Mouse (Mus musculus): Measurements from ENCODE around the gene Sgsm2. TPM values are rescaled to one million over a fixed set of nuclear protein-coding genes. Genes with fewer than 3 reads are reported as not detected.
"Not testable (repeated sequence)": the region's sequence is repeated elsewhere in the genome, so short reads cannot be mapped to it uniquely, and the experiment has no call there.

Sgsm2 gene
- polyA plus RNA-seq, 1 experiment from 2014 or later, result 7.3 TPM

- peaks cover 51% of the 10 kb centered on the region for H3K36me3 ChIP-seq
- no peak overlapping the region for H3K9ac ChIP-seq
- 19% methylated on average over 1 of the region's 1 CpGs for whole genome bisulfite sequencing
- ATAC-seq (replicated peaks; ENCODE audit: low FRiP score), result no peak
- H3K27ac ChIP-seq, result no peak overlapping the region
- peaks cover 7% of the 10 kb centered on the region for H3K4me1 ChIP-seq
- H3K4me3 ChIP-seq (replicated peaks), result no peak overlapping the region
- no peak overlapping the region for H3K4me2 ChIP-seq
- no peaks in the 10 kb centered on the region for H3K27me3 ChIP-seq
- no peaks in the 10 kb centered on the region for H3K9me3 ChIP-seq (replicated peaks)
These were observed 75.4 kb downstream of the Sgsm2 start for GRCm38 (mm10) chr11:74821463-74821862.

DNA sequence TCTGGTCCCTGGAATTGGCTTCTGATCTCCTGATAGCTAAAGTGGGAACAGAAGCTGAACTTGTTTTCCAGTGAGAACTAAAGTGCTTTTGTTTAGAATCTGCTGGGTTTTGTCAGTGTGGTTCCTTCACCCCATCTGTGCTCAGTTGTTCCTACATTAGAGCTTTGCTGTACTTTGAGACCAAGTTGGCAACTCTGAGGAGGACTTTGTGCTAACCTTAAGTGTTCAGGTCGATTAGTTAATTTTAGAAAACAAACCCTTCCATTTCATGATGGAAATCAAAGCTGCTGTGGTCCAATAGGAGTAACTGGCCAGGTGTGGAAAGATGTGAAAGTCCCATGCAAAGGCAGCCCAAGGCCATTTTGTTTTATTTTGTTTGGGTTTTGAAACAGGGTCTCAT is 75.9 kb downstream of the Sgsm2 start:
- no peak overlapping the region for H3K27ac ChIP-seq
- WGBS, result 80% methylated on average over 1 of the region's 1 CpGs
- no peak overlapping the region for H3K4me2 ChIP-seq
- no peak overlapping the region for H3K4me3 ChIP-seq (replicated peaks)
- ATAC-seq (replicated peaks; ENCODE audit: low FRiP score), result no peak
- H3K4me1 ChIP-seq, result peaks cover 1% of the 10 kb centered on the region
- no peak overlapping the region for H3K9ac ChIP-seq
- H3K36me3 ChIP-seq, result peaks cover 56% of the 10 kb centered on the region
- H3K9me3 ChIP-seq (replicated peaks), result no peaks in the 10 kb centered on the region
- no peaks in the 10 kb centered on the region for H3K27me3 ChIP-seq

DNA sequence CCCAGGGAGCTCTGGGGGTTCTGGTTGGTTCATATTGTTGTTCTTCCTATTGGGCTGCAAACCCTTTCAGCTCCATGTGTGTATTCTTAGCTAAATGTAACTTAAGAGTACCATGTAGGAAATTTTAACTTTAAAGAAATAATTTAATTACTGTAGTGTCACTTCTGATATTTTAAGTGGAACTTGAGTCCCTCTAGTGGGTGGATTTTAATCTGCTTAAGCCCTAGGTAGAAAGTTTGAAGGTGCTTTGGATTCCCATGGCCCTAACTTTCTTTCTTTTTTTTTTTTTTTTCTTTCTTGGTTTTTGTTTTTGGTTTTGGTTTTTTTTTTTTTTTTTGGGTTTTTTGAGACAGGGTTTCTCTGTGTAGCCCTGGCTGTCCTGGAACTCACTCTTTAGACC is 81.1 kb downstream of the Sgsm2 start:
- no peak for ATAC-seq (replicated peaks; ENCODE audit: low FRiP score)
- Histone ChIP-seq H3K9me3 (replicated peaks) (no peaks in the 10 kb centered on the region), H3K27me3 (no peaks in the 10 kb centered on the region), H3K36me3 (peaks cover 71% of the 10 kb centered on the region), H3K27ac (no peak overlapping the region), H3K4me3 (replicated peaks) (no peak overlapping the region), H3K4me2 (no peak overlapping the region), H3K9ac (no peak overlapping the region), H3K4me1 (peaks cover 5% of the 10 kb centered on the region)

DNA sequence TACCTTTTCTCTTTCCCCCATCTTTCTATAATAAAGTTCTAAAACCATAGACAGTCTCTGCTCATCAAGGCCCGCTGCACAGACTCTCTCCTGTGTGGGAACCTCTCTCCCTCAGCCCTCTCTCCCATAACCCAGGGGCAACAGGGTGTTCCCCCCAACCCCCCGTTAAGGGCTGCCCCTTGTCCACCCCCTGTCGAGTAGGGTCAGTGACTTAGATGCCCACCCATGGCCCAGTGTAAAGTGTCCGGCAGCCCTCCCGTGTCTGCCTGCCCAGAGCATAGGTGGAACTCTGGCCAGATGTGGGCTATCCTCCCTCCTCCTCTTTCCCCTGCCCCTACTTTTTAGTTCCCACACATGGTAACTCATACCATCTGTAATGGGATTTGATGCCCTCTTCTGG is 85.3 kb downstream of the Sgsm2 start:
- WGBS, result 31% methylated on average over 5 of the region's 5 CpGs

GRCm38 (mm10) chr11:74811027-74811426 is 85.8 kb downstream of the Sgsm2 start:
- Histone ChIP-seq H3K27ac (peak overlapping the region; percentile 84), H3K4me2 (0 out of 2 replicates have a peak overlapping the region, but pooled peaks have one; percentile 16), H3K36me3 (peaks cover 71% of the 10 kb centered on the region)
- H3K4me3 ChIP-seq (replicated peaks); H3K9me3 ChIP-seq (replicated peaks); H3K9ac ChIP-seq; H3K4me1 ChIP-seq; H3K27me3 ChIP-seq: not testable (repeated sequence)
- ATAC-seq (replicated peaks; ENCODE audit: low FRiP score), result peak; percentile 90
- WGBS, result 36% methylated on average over 3 of the region's 3 CpGs

More for the DNA sequence above, 85.3 kb downstream of the Sgsm2 start:
- Histone ChIP-seq H3K9ac (no peak overlapping the region), H3K4me1 (peaks cover 5% of the 10 kb centered on the region), H3K9me3 (replicated peaks) (no peaks in the 10 kb centered on the region), H3K36me3 (peaks cover 71% of the 10 kb centered on the region), H3K27me3 (no peaks in the 10 kb centered on the region), H3K4me3 (replicated peaks) (no peak overlapping the region), H3K27ac (peak overlapping the region; percentile 84), H3K4me2 (0 out of 2 replicates have a peak overlapping the region, but pooled peaks have one; percentile 16)
- peak; percentile 73 for ATAC-seq (replicated peaks; ENCODE audit: low FRiP score)

- H3K9ac ChIP-seq, result no peak overlapping the region
- no peaks in the 10 kb centered on the region for H3K27me3 ChIP-seq
- H3K4me3 ChIP-seq (replicated peaks), result no peak overlapping the region
- no peak for ATAC-seq (replicated peaks; ENCODE audit: low FRiP score)
- H3K4me1 ChIP-seq, result peaks cover 5% of the 10 kb centered on the region
- no peak overlapping the region for H3K4me2 ChIP-seq
- no peaks in the 10 kb centered on the region for H3K9me3 ChIP-seq (replicated peaks)
- peaks cover 73% of the 10 kb centered on the region for H3K36me3 ChIP-seq
- no peak overlapping the region for H3K27ac ChIP-seq
These were observed 86.7 kb downstream of the Sgsm2 start for GRCm38 (mm10) chr11:74810134-74810533.

DNA sequence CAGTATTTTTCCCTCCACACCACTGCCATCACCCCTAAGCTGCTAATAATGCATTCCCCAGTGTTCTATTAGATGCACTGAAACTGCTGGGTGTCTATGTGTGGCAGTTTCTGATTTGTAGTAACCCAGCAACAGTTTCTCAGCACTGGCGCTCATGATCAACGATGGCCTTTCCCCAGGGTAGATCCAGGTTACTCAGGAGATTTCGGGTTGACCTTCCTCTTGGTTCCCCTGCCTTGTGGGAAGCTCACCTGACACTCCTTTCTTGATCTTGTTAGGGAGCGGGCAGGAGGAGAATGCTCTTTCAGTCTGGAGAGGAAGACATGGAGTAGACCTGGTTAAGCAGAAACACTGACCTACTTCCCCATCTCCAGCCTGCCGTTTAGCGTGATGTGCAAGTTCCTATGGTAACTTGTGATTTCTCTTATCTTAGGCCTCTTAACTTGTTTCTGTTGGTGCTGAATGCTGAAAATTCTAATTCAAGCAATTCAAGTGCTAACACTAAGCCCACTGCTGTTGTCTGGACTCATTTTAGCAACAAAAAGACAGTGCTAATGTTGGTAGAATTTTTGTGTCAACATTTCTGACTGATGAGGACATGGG is 88.5 kb downstream of the Sgsm2 start:
- ATAC-seq (replicated peaks; ENCODE audit: low FRiP score), result no peak
- H3K4me1 ChIP-seq, result peaks cover 5% of the 10 kb centered on the region
- H3K9ac ChIP-seq, result no peak overlapping the region
- no peak overlapping the region for H3K4me3 ChIP-seq (replicated peaks)
- no peak overlapping the region for H3K27ac ChIP-seq
- peaks cover 75% of the 10 kb centered on the region for H3K36me3 ChIP-seq
- no peaks in the 10 kb centered on the region for H3K9me3 ChIP-seq (replicated peaks)
- WGBS, result 94% methylated on average over 6 of the region's 6 CpGs
- no peaks in the 10 kb centered on the region for H3K27me3 ChIP-seq
- no peak overlapping the region for H3K4me2 ChIP-seq

DNA sequence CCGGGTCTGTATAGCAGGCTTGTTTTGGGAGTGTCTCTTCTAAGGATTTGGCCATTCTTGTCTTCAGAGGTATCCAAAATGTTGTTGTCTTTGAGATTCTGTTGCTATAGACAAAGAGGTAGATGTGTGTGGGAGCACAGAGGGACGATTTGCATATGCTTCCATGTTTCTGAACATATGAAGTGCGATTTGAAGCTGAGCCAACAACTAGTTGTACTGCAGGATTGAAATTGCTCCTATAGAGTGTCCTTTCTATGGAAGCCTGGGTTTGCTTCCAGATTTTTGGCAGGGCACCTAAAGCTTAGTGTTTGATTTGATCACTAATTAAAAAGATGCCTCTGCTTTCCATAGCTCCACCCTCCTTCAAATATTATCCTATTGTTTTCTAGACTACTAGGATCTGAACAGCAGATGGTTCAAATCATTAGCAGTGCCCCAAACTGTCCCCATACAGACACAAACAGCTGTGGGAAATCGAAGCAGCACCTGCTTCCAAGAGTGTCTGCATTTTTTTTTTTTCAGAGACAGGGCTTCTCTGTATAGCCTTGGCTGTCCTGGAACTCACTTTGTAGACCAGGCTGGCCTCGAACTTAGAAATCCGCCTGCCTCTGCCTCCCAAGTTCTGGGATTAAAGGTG is 89.5 kb downstream of the Sgsm2 start:
- H3K4me2 ChIP-seq, result no peak overlapping the region
- no peak overlapping the region for H3K4me3 ChIP-seq (replicated peaks)
- peaks cover 5% of the 10 kb centered on the region for H3K4me1 ChIP-seq
- ATAC-seq (replicated peaks; ENCODE audit: low FRiP score), result no peak
- no peaks in the 10 kb centered on the region for H3K9me3 ChIP-seq (replicated peaks)
- no peaks in the 10 kb centered on the region for H3K27me3 ChIP-seq
- 90% methylated on average over 6 of the region's 6 CpGs for WGBS
- no peak overlapping the region for H3K27ac ChIP-seq
- peaks cover 76% of the 10 kb centered on the region for H3K36me3 ChIP-seq
- no peak overlapping the region for H3K9ac ChIP-seq

- Histone ChIP-seq H3K4me1 (no peaks in the 10 kb centered on the region), H3K27me3 (no peaks in the 10 kb centered on the region), H3K9me3 (replicated peaks) (no peaks in the 10 kb centered on the region), H3K27ac (no peak overlapping the region), H3K36me3 (peaks cover 87% of the 10 kb centered on the region), H3K9ac (no peak overlapping the region), H3K4me2 (no peak overlapping the region), H3K4me3 (replicated peaks) (no peak overlapping the region)
- no peak for ATAC-seq (replicated peaks; ENCODE audit: low FRiP score)
- WGBS, result 83% methylated on average over 3 of the region's 3 CpGs
These were observed 92.7 kb downstream of the Sgsm2 start for GRCm38 (mm10) chr11:74804081-74804627.

GRCm38 (mm10) chr11:74800658-74801057 is 96.2 kb downstream of the Sgsm2 start:
- Histone ChIP-seq H3K9ac (no peak overlapping the region), H3K4me2 (no peak overlapping the region), H3K27me3 (no peaks in the 10 kb centered on the region), H3K4me3 (replicated peaks) (no peak overlapping the region), H3K9me3 (replicated peaks) (no peaks in the 10 kb centered on the region), H3K27ac (no peak overlapping the region), H3K4me1 (no peaks in the 10 kb centered on the region), H3K36me3 (peaks cover 87% of the 10 kb centered on the region)
- 91% methylated on average over 4 of the region's 4 CpGs for WGBS
- ATAC-seq (replicated peaks; ENCODE audit: low FRiP score), result no peak

Data from kidney, embryonic 15.5 days (tissue).